18 mouse cellular contexts compared by ENCODE assay signal in genomic region chr9:21932006-21932405, GRCm38 (mm10). TPM values are rescaled to one million over a fixed set of nuclear protein-coding genes. Genes with fewer than 3 reads are reported as not detected.
"Had no signal": no experiment of that assay in that cellular context is flagged by ENCODE, and none has a peak within 500 bp of the region (broad histone marks: within the 10 kb centered on the region; RNA-seq: fewer than 3 reads in every experiment).

No protein-coding gene starts in this region.

- DNase-seq: lung, adult 18-20 months; lung, embryonic 14.5 days; lung, postnatal 10 days; midbrain, embryonic 14.5 days; retina, postnatal 1 day; right cerebral cortex, adult 18-20 months; right cerebral cortex, postnatal 25 days; right cerebral cortex, postnatal 4 days; spleen, adult 18-20 months; thymus, adult 18-20 months; thymus, postnatal 14 days; thymus, postnatal 36 days had no signal

- H3K27ac ChIP-seq: midbrain, embryonic 10.5 days; midbrain, embryonic 12.5 days; neural tube, embryonic 13.5 days; neural tube, embryonic 15.5 days had no signal

- H3K4me3 ChIP-seq: midbrain, embryonic 10.5 days; midbrain, embryonic 12.5 days; myocyte; neural tube, embryonic 13.5 days; neural tube, embryonic 15.5 days had no signal

- H3K27me3 ChIP-seq: neural tube, embryonic 13.5 days; neural tube, embryonic 15.5 days had no signal

RNA-seq across cellular contexts. Expression of gene Ccdc159, which starts 4.7 kb away (rescaled TPM):
- total RNA-seq: megakaryocyte-erythroid progenitor cell, adult 5-6 weeks had no signal

RNA-seq across cellular contexts. Expression of gene Plppr2, which starts 4.8 kb away (rescaled TPM):
- total RNA-seq: megakaryocyte-erythroid progenitor cell, adult 5-6 weeks had no signal
